Mouse (Mus musculus) lung, adult 2 months (tissue): ENCODE results near the gene Lrrc9.

ENCODE experiments used
- CTCF ChIP-seq: fragments of 200-500 bp; IDR thresholded peaks from 2 replicates; pipeline ENCODE4 v1.5.1; 2011; ENCODE audit warnings: mild to moderate bottlenecking, low read length, control low read depth; ENCODE audit not compliant: insufficient read depth
- POLR2A ChIP-seq: fragments of 200-500 bp; IDR thresholded peaks from 2 replicates; pipeline ENCODE4 v1.6.1; 2011; ENCODE audit warnings: low read depth, mild to moderate bottlenecking, control low read depth, low read length, borderline replicate concordance; ENCODE audit errors: extremely low read depth

GRCm38 (mm10) chr12:72519855-72520254, 78.2 kb downstream of the Lrrc9 start:
- no peak for TF ChIP-seq CTCF
- no peak for TF ChIP-seq POLR2A
